Mouse (Mus musculus): ENCODE measurements around the gene Txk. TPM values are rescaled to one million over a fixed set of nuclear protein-coding genes. Genes with fewer than 3 reads are reported as not detected.

Gene Txk
- total and polyA plus RNA-seq, 3 experiments, result 0.10 to 0.23 TPM; not detected in 1

DNA sequence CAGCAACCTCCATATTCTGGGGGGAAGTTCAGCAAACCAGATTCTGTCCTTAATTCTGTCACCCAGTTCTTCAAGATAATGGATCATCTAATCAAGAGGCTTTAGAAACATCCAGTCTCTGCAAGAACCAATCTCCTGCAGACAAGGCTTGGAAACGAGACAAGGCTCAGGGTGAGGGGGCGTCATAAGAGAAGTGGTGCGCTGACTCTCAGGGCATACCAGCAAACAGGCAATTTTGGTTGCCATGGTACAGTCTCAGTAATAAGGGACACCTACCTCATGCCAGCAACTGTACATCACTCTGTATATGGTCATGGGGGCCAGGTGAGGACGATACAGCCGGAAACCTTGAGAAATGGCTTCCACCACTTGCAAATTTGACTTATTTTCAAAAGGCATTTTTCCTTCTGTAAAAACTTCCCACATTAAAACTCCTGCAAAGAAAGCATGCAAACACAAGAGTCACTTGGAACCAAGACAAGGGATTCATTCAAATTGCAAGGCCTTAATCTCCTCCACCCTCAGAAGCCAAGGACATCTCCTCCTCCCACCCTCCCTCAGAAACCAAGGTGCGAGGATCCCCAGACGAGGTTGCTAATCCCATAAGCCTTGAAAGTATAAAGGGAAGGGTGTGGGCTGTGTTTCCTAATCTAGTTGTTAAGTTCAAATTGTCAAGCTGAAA lies 53.6 kb downstream of the Txk start:
- H3K27me3 ChIP-seq (ENCODE audit: control insufficient read depth in 1 of 2, insufficient read depth in 2 of 2, low read length in 2 of 2), result no peaks in the 10 kb centered on the region
- no peak overlapping the region for H3K9ac ChIP-seq (ENCODE audit: control insufficient read depth, low read depth, low read length, poor library complexity, severe bottlenecking)
- no peak overlapping the region for H3K27ac ChIP-seq (ENCODE audit: control insufficient read depth, low read depth, low read length)
- H3K9me3 ChIP-seq (replicated peaks; ENCODE audit: insufficient read depth, low read length), result no peaks in the 10 kb centered on the region
- H3K79me2 ChIP-seq (ENCODE audit: control insufficient read depth, insufficient read depth, low read length, poor library complexity), result no peaks in the 10 kb centered on the region
- H3K4me1 ChIP-seq (ENCODE audit: control insufficient read depth in 1 of 2, insufficient read depth in 2 of 2, low read length in 2 of 2), result no peaks in the 10 kb centered on the region
- no peak for DNase-seq (ENCODE audit: low read depth, low spot score)
- H3K4me3 ChIP-seq (ENCODE audit: control insufficient read depth in 1 of 2, insufficient read depth in 1 of 2, low read depth in 2 of 2, low read length in 2 of 2), result no peak overlapping the region
- no peaks in the 10 kb centered on the region for H3K36me3 ChIP-seq (ENCODE audit: control insufficient read depth in 1 of 2, insufficient read depth in 2 of 2, low read length in 2 of 2)
- TF ChIP-seq BHLHE40 (IDR thresholded peaks at IDR 0.05; ENCODE audit: borderline replicate concordance, low read depth, low read length) (no peak), UBTF (IDR thresholded peaks at IDR 0.05; ENCODE audit: borderline replicate concordance, insufficient read depth, low read depth, low read length) (no peak), GATA1 (IDR thresholded peaks at IDR 0.05; ENCODE audit: low read depth, low read length) (no peak), KAT2A (conservative IDR thresholded peaks at IDR 0.05; ENCODE audit: low read depth, low read length) (no peak), MEF2A (IDR thresholded peaks at IDR 0.05; ENCODE audit: extremely low read depth, insufficient replicate concordance, low read depth, low read length, poor library complexity, severe bottlenecking) (no peak), CHD1 (IDR thresholded peaks at IDR 0.05; ENCODE audit: low read depth, low read length) (no peak), USF2 (IDR thresholded peaks at IDR 0.05; ENCODE audit: borderline replicate concordance in 1 of 2, insufficient read depth in 1 of 2, low read depth in 1 of 2, low read length in 2 of 2) (no peak), POLR2A (IDR thresholded peaks at IDR 0.05; ENCODE audit: control insufficient read depth in 1 of 2, insufficient read depth in 1 of 2, low read depth in 1 of 2, low read length in 2 of 2, poor library complexity in 1 of 2) (no peak), MXI1 (IDR thresholded peaks at IDR 0.05; ENCODE audit: low read depth, low read length) (no peak), NELFE (IDR thresholded peaks at IDR 0.05; ENCODE audit: low read depth, low read length) (no peak), USF1 (IDR thresholded peaks at IDR 0.05; ENCODE audit: low read depth, low read length) (no peak), POLR2AphosphoS5 (IDR thresholded peaks at IDR 0.05; ENCODE audit: borderline replicate concordance, low read depth, low read length) (no peak), ELF1 (IDR thresholded peaks at IDR 0.05; ENCODE audit: low read depth, low read length) (no peak), TCF12 (IDR thresholded peaks at IDR 0.05; ENCODE audit: low read depth, low read length) (no peak)

DNA sequence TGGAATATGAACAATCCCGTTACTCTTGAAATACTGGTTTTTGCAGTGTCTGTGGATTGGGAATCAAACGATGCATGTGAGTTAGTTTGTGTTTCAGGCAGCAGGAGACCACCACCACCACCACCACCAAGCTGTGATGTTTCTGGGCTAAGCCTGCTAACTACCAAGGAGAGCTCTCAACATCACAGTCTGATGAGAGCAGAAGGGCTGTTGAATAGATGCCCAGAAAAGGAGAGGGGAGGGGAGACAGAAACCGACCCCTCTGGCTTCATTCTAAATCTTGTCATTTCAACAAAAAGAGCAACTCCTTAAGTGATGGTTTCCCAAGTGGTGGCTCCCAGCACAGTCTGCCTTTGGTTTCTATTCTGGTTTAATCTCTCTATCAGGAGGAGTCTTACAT lies 54.2 kb downstream of the Txk start:
- TF ChIP-seq E2F4 (IDR thresholded peaks at IDR 0.05; ENCODE audit: borderline replicate concordance, low read depth, low read length) (no peak), TBP (IDR thresholded peaks at IDR 0.05; ENCODE audit: low read depth, low read length) (no peak), MYB (IDR thresholded peaks at IDR 0.05; ENCODE audit: low read depth, low read length) (no peak), GATA1 (IDR thresholded peaks at IDR 0.05; ENCODE audit: low read depth, low read length) (no peak), MAX (IDR thresholded peaks at IDR 0.05; ENCODE audit: low read length) (no peak), BHLHE40 (IDR thresholded peaks at IDR 0.05; ENCODE audit: borderline replicate concordance, low read depth, low read length) (no peak), JUND (IDR thresholded peaks at IDR 0.05; ENCODE audit: low read depth, low read length) (no peak), CHD1 (IDR thresholded peaks at IDR 0.05; ENCODE audit: low read depth, low read length) (no peak), RCOR1 (IDR thresholded peaks at IDR 0.05; ENCODE audit: low read depth, low read length) (no peak)
- Histone ChIP-seq H3K4me1 (ENCODE audit: control insufficient read depth in 1 of 2, insufficient read depth in 2 of 2, low read length in 2 of 2) (no peaks in the 10 kb centered on the region), H3K9ac (ENCODE audit: control insufficient read depth, low read depth, low read length, poor library complexity, severe bottlenecking) (no peak overlapping the region), H3K9me3 (replicated peaks; ENCODE audit: insufficient read depth, low read length) (no peaks in the 10 kb centered on the region), H3K27me3 (ENCODE audit: control insufficient read depth in 1 of 2, insufficient read depth in 2 of 2, low read length in 2 of 2) (no peaks in the 10 kb centered on the region), H3K27ac (ENCODE audit: control insufficient read depth, low read depth, low read length) (no peak overlapping the region), H3K4me3 (ENCODE audit: control insufficient read depth in 1 of 2, insufficient read depth in 1 of 2, low read depth in 2 of 2, low read length in 2 of 2) (no peak overlapping the region), H3K36me3 (ENCODE audit: control insufficient read depth in 1 of 2, insufficient read depth in 2 of 2, low read length in 2 of 2) (no peaks in the 10 kb centered on the region), H3K79me2 (ENCODE audit: control insufficient read depth, insufficient read depth, low read length, poor library complexity) (no peaks in the 10 kb centered on the region)
- no peak for DNase-seq (ENCODE audit: low read depth, low spot score)
